Mouse (Mus musculus) lung, embryonic 14.5 days (tissue): ENCODE measurements at regions not wholly inside any gene's neighbourhood (a gene's known extent, or its start where the extent isn't known, plus 50 kb on each side); places are given as distances from the start of the nearest gene placed in this dataset.

Experiments
- ATAC-seq: fragments of 200-750 bp; cut with Nextera tagmentation; 2 replicates; pipeline ENCODE4 v1.8.0; 2017; ENCODE audit warnings: mild to moderate bottlenecking, moderate TSS enrichment, moderate library complexity; ENCODE audit not compliant: insufficient read depth
- DNase-seq: peaks from one replicate; pipeline ENCODE4 v3.0.0-alpha.2; 2015
- H3K27ac ChIP-seq: fragments of 300-500 bp; sonication (generic); 2 replicates; pipeline ENCODE4 v1.5.1; 2014; ENCODE audit warnings: low read depth, mild to moderate bottlenecking, moderate library complexity
- H3K27me3 ChIP-seq: fragments of 300-500 bp; sonication (generic); 2 replicates; pipeline ENCODE4 v1.6.1; 2014; ENCODE audit warnings: low read length, control low read depth; ENCODE audit not compliant: insufficient read depth
- H3K36me3 ChIP-seq: fragments of 300-500 bp; sonication (generic); 2 replicates; pipeline ENCODE4 v1.6.1; 2014; ENCODE audit warnings: control low read depth; ENCODE audit not compliant: insufficient read depth
- H3K4me1 ChIP-seq: fragments of 300-500 bp; sonication (generic); 2 replicates; pipeline ENCODE4 v1.6.1; 2014; ENCODE audit warnings: antibody characterized with exemption, control low read depth; ENCODE audit not compliant: insufficient read depth
- H3K4me2 ChIP-seq: fragments of 300-500 bp; sonication (generic); 2 replicates; pipeline ENCODE4 v1.6.1; 2014; ENCODE audit warnings: mild to moderate bottlenecking
- H3K4me3 ChIP-seq: fragments of 300-500 bp; sonication (generic); 2 replicates; pipeline ENCODE4 v1.5.1; 2014; ENCODE audit warnings: low read depth, low read length
- H3K9ac ChIP-seq: fragments of 300-500 bp; sonication (generic); 2 replicates; pipeline ENCODE4 v1.6.1; 2014
- H3K9me3 ChIP-seq: fragments of 300-500 bp; sonication (generic); 2 replicates; pipeline ENCODE4 v1.6.1; 2016; ENCODE audit warnings: low read depth, low read length, control low read depth
- CTCF ChIP-seq: IDR thresholded peaks from 2 replicates; pipeline ENCODE4 v1.5.1; 2016; ENCODE audit warnings: antibody characterized with exemption, low read depth
- WGBS: fragments of 180-500 bp; shearing (Covaris S2); extraction: QIAGEN DNeasy Blood & Tissue Kit; methylation state at CpG from one replicate; pipeline ENCODE4 v1.1.7; 2014; 5-methylcytosine and 5-hydroxymethylcytosine counted together

DNA sequence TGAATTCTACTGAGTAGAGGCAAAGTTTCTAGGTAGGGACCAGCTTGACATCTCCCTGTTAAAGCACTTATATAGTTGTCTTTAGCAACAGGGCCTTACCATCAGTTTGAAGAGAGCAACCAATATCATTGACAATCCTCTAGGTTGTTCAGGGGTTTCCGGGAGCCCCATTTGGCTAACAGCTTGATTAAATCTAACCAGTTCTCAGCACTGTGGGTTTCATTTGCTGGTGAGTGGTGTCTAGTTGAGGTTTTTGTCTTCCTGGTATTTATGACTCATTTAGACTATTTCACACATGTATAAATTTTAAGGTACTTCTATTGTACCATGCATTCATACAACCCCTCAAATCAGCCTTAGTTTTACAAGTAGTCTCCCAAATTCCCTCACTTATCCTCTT lies 823.4 kb upstream of the Sel1l start:
- H3K4me3 ChIP-seq = no peak overlapping the region
- ATAC-seq (no peak), DNase-seq (no peak)
- no peaks in the 10 kb centered on the region for H3K36me3 ChIP-seq
- 68% methylated on average over 1 of the region's 1 CpGs for WGBS
- no peaks in the 10 kb centered on the region for H3K9me3 ChIP-seq
- H3K4me2 ChIP-seq = no peak overlapping the region
- no peak for TF ChIP-seq CTCF
- H3K27ac ChIP-seq = no peak overlapping the region
- H3K9ac ChIP-seq = no peak overlapping the region
- no peaks in the 10 kb centered on the region for H3K27me3 ChIP-seq
- no peaks in the 10 kb centered on the region for H3K4me1 ChIP-seq

DNA sequence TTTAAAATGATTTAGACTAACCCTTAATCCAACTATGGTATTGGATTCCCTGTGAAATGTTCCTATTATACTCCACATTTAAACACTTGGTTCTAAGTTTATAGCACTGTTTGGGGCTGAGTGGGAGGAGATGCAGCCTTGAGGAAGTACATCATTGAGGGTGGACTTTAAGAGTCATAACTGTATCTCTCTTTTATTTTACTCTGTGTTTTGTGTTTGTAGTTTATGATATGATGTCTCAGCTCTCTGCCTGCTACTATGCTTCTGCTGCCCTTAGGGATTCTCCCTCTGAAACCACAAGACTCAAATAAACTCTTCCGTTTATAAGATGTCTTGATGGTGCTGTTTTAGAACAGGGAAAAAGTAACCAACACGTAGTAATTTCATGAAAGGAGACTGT lies 797.7 kb upstream of the Sel1l start:
- H3K4me1 ChIP-seq = no peaks in the 10 kb centered on the region
- ATAC-seq = no peak
- H3K27me3 ChIP-seq = no peaks in the 10 kb centered on the region
- TF ChIP-seq CTCF = no peak
- H3K9me3 ChIP-seq = no peaks in the 10 kb centered on the region
- no peak overlapping the region for H3K4me2 ChIP-seq
- no peaks in the 10 kb centered on the region for H3K36me3 ChIP-seq
- DNase-seq = no peak
- no peak overlapping the region for H3K27ac ChIP-seq
- 78% methylated on average over 2 of the region's 2 CpGs for whole genome bisulfite sequencing
- no peak overlapping the region for H3K4me3 ChIP-seq
- no peak overlapping the region for H3K9ac ChIP-seq

DNA sequence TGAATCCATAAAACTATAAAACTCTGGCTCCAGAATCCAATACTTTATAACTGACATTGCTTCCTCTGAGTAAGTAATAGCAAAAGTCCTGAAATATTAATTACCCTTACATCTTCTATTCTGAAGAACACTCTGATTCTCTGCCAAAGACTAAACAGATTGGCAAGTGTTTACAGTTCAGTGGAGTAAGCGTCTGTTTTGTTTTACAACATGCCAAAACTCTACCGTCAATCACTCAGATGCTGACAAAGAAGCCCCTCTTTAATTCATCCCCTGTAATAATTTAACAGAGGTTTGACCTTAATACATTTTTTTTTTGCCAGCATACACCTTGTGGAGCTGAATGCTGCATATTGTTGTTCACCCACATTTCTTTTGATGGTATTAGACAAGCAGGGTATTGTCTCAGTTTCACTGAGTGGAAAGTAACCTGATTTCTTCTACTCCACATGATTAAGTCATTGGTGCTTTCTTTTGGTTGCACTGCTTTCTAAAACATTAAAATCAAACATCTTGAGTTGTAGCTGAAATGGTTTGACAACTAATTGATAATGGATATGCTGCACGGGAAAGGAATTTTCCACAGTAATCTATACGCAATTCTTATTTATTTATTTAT lies 796.2 kb upstream of the Sel1l start:
- Histone ChIP-seq H3K27me3 (no peaks in the 10 kb centered on the region), H3K4me1 (no peaks in the 10 kb centered on the region), H3K9ac (no peak overlapping the region), H3K36me3 (no peaks in the 10 kb centered on the region), H3K4me2 (no peak overlapping the region), H3K9me3 (no peaks in the 10 kb centered on the region), H3K4me3 (no peak overlapping the region), H3K27ac (no peak overlapping the region)
- TF ChIP-seq CTCF = no peak
- WGBS = 58% methylated on average over 4 of the region's 4 CpGs
- DNase-seq (peak; percentile 6), ATAC-seq (no peak)

GRCm38 (mm10) chr12:92619120-92619519 lies 770.2 kb upstream of the Sel1l start:
- no peak for TF ChIP-seq CTCF
- no peaks in the 10 kb centered on the region for H3K36me3 ChIP-seq
- no peaks in the 10 kb centered on the region for H3K4me1 ChIP-seq
- no peak overlapping the region for H3K27ac ChIP-seq
- H3K4me2 ChIP-seq = no peak overlapping the region
- H3K27me3 ChIP-seq = no peaks in the 10 kb centered on the region
- ATAC-seq = peak; percentile 62
- H3K4me3 ChIP-seq = no peak overlapping the region
- no peaks in the 10 kb centered on the region; the same call in 1 of the 2 replicates for H3K9me3 ChIP-seq
- H3K9ac ChIP-seq = no peak overlapping the region
- DNase-seq = peak; percentile 50

GRCm38 (mm10) chr12:92618519-92618918 lies 769.6 kb upstream of the Sel1l start:
- Histone ChIP-seq H3K9me3 (no peaks in the 10 kb centered on the region; the same call in 1 of the 2 replicates), H3K36me3 (no peaks in the 10 kb centered on the region), H3K4me3 (no peak overlapping the region), H3K27me3 (no peaks in the 10 kb centered on the region), H3K4me1 (no peaks in the 10 kb centered on the region), H3K27ac (no peak overlapping the region), H3K9ac (no peak overlapping the region), H3K4me2 (no peak overlapping the region)
- 46% methylated on average over 2 of the region's 2 CpGs for WGBS
- no peak for TF ChIP-seq CTCF
- DNase-seq (peak; percentile 33), ATAC-seq (peak; percentile 70; the same call in 1 of the 2 replicates)

- H3K4me3 ChIP-seq = no peak overlapping the region
- no peaks in the 10 kb centered on the region for H3K9me3 ChIP-seq
- no peak overlapping the region for H3K9ac ChIP-seq
- no peak overlapping the region for H3K4me2 ChIP-seq
- DNase-seq (no peak), ATAC-seq (no peak)
- H3K27ac ChIP-seq = no peak overlapping the region
- TF ChIP-seq CTCF = no peak
- no peaks in the 10 kb centered on the region for H3K36me3 ChIP-seq
- H3K27me3 ChIP-seq = no peaks in the 10 kb centered on the region
- H3K4me1 ChIP-seq = no peaks in the 10 kb centered on the region
- 73% methylated on average over 1 of the region's 1 CpGs for WGBS
These were observed 752.7 kb upstream of the Sel1l start for GRCm38 (mm10) chr12:92601673-92602072.

DNA sequence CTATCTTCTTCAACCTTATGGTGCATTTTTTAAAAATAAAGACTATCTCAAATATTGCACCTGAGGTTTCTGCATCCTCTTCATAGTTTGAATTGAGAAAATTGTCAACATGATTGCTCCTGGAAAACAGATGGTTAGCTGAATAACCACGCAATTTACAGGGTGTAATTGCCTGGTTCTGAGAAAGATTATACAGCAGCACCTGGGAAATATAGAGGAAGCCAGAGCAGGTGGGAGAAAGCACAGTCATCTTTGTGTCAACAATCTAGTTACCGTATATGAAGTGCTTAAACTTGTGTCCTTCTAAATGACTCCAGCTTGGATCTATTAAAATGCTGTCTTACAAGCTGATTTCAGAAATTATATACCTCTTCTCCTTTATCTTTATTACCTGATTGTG lies 740.8 kb upstream of the Sel1l start:
- no peak overlapping the region for H3K9ac ChIP-seq
- no peaks in the 10 kb centered on the region for H3K9me3 ChIP-seq
- no peak for DNase-seq
- no peak for ATAC-seq
- no peaks in the 10 kb centered on the region for H3K27me3 ChIP-seq
- no peak overlapping the region for H3K27ac ChIP-seq
- 72% methylated on average over 2 of the region's 2 CpGs for WGBS
- no peaks in the 10 kb centered on the region for H3K4me1 ChIP-seq
- no peak for TF ChIP-seq CTCF
- H3K36me3 ChIP-seq = no peaks in the 10 kb centered on the region
- no peak overlapping the region for H3K4me2 ChIP-seq
- no peak overlapping the region for H3K4me3 ChIP-seq

- Histone ChIP-seq H3K9me3 (no peaks in the 10 kb centered on the region), H3K27me3 (no peaks in the 10 kb centered on the region), H3K4me3 (no peak overlapping the region), H3K4me1 (no peaks in the 10 kb centered on the region), H3K36me3 (no peaks in the 10 kb centered on the region), H3K4me2 (no peak overlapping the region), H3K27ac (no peak overlapping the region), H3K9ac (no peak overlapping the region)
- TF ChIP-seq CTCF = no peak
- ATAC-seq (no peak), DNase-seq (no peak)
- WGBS = 67% methylated on average over 6 of the region's 6 CpGs
These were observed 740.3 kb upstream of the Sel1l start for GRCm38 (mm10) chr12:92589305-92589704.
